In the genomic region with DNA sequence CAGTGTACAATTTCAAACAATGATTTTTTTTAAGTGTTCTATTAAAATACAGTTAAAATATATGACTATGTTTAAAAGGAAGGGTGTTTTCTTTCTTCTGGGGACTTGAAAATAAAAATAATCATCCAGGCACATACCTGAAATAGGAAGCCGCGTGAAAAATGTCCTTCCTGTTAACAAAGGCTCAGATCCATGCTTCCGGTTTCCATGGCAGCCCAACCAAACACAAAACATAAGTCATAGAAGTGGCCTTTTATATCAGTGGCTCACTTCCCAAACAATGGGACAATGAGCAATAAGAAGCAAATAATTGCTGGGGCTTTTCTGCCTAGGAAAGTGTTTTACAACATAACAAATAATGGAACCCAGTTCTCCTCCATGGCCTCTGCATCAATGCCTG, we compare ENCODE assay signal across 11 mouse cellular contexts.
DNase-seq lines count a peak whose midpoint lies in the region; ATAC-seq lines count a peak whose summit lies in the region.
"Had no signal": no experiment of that assay in that cellular context is flagged by ENCODE, and none has a peak within 500 bp of the region (broad histone marks: within the 10 kb centered on the region; RNA-seq: fewer than 3 reads in every experiment).

No protein-coding gene starts in this region.

- ATAC-seq in forebrain, embryonic 16.5 days: no peak
- ATAC-seq in neural tube, embryonic 11.5 days (ENCODE audit: insufficient read depth, low FRiP score, low TSS enrichment): no peak
- ATAC-seq in neural tube, embryonic 15.5 days (ENCODE audit: low FRiP score): no peak
- ATAC-seq: midbrain, embryonic 16.5 days had no signal

- H3K4me3 ChIP-seq in forebrain, embryonic 10.5 days: no peak overlapping the region
- H3K4me3 ChIP-seq in forebrain, embryonic 16.5 days (replicated peaks; ENCODE audit: low read length): no peak overlapping the region
- H3K4me3 ChIP-seq in neural tube, embryonic 11.5 days (ENCODE audit: low read depth, low read length): no peak overlapping the region
- H3K4me3 ChIP-seq in neural tube, embryonic 15.5 days (replicated peaks): no peak overlapping the region
- H3K4me3 ChIP-seq: limb, embryonic 15.5 days had no signal

- no peak overlapping the region for H3K4me2 ChIP-seq in forebrain, embryonic 16.5 days (ENCODE audit: low read length)
- H3K4me2 ChIP-seq in neural tube, embryonic 11.5 days (ENCODE audit: low read depth): no peak overlapping the region
- no peak overlapping the region for H3K4me2 ChIP-seq in neural tube, embryonic 15.5 days
- H3K4me2 ChIP-seq: limb, embryonic 15.5 days had no signal

- no peaks in the 10 kb centered on the region for H3K36me3 ChIP-seq in forebrain, embryonic 10.5 days (replicated peaks)
- no peaks in the 10 kb centered on the region for H3K36me3 ChIP-seq in forebrain, embryonic 16.5 days (ENCODE audit: control insufficient read depth, insufficient read depth)
- no peaks in the 10 kb centered on the region for H3K36me3 ChIP-seq in neural tube, embryonic 11.5 days (ENCODE audit: control insufficient read depth, insufficient read depth, low read length)
- H3K36me3 ChIP-seq in neural tube, embryonic 15.5 days: no peaks in the 10 kb centered on the region
- H3K36me3 ChIP-seq: limb, embryonic 15.5 days had no signal

- peak; percentile 18 for DNase-seq in forebrain, embryonic 10.5 days (ENCODE audit: extremely low spot score, low spot score)
- peak; percentile 20 for DNase-seq in neural tube, embryonic 11.5 days (ENCODE audit: low spot score)
- peak; percentile 53 to 74 for DNase-seq in kidney, adult 8-10 months
- peak; percentile 53 for DNase-seq in mesoderm, embryonic 11.5 days (ENCODE audit: low read depth, low spot score)
- no peak for DNase-seq in layer of hippocampus, adult 9-10 months (ENCODE audit: low spot score)
- no peak for DNase-seq in layer of hippocampus, postnatal 10 days (ENCODE audit: low spot score in 2 of 2)
- DNase-seq: layer of hippocampus, adult 9-11 months had no signal

- H3K9ac ChIP-seq in forebrain, embryonic 16.5 days (replicated peaks; ENCODE audit: low read depth, low read length): no peak overlapping the region
- H3K9ac ChIP-seq in neural tube, embryonic 11.5 days (ENCODE audit: low read length): no peak overlapping the region
- no peak overlapping the region for H3K9ac ChIP-seq in neural tube, embryonic 15.5 days (replicated peaks)
- H3K9ac ChIP-seq: limb, embryonic 15.5 days had no signal

- WGBS in forebrain, embryonic 10.5 days: 81% methylated on average over 3 of the region's 3 CpGs
- WGBS in forebrain, embryonic 16.5 days: 44% methylated on average over 3 of the region's 3 CpGs
- WGBS in neural tube, embryonic 11.5 days: 52% methylated on average over 3 of the region's 3 CpGs
- WGBS in neural tube, embryonic 15.5 days: 39% methylated on average over 3 of the region's 3 CpGs

- H3K27me3 ChIP-seq in forebrain, embryonic 10.5 days (ENCODE audit: poor library complexity, severe bottlenecking): no peaks in the 10 kb centered on the region
- H3K27me3 ChIP-seq in forebrain, embryonic 16.5 days (replicated peaks; ENCODE audit: control insufficient read depth, insufficient read depth, low read length): no peaks in the 10 kb centered on the region
- H3K27me3 ChIP-seq in neural tube, embryonic 11.5 days (ENCODE audit: control insufficient read depth, insufficient read depth, low read length): no peaks in the 10 kb centered on the region
- H3K27me3 ChIP-seq in neural tube, embryonic 15.5 days (replicated peaks): no peaks in the 10 kb centered on the region
- H3K27me3 ChIP-seq: limb, embryonic 15.5 days had no signal

- no peak overlapping the region for H3K27ac ChIP-seq in forebrain, embryonic 10.5 days
- no peak overlapping the region for H3K27ac ChIP-seq in forebrain, embryonic 16.5 days (ENCODE audit: low read length)
- H3K27ac ChIP-seq in neural tube, embryonic 11.5 days (ENCODE audit: low read depth, low read length): no peak overlapping the region
- H3K27ac ChIP-seq in neural tube, embryonic 15.5 days (replicated peaks): no peak overlapping the region
- H3K27ac ChIP-seq: limb, embryonic 15.5 days had no signal

- H3K9me3 ChIP-seq in forebrain, embryonic 10.5 days: no peaks in the 10 kb centered on the region
- no peaks in the 10 kb centered on the region for H3K9me3 ChIP-seq in forebrain, embryonic 16.5 days (ENCODE audit: control insufficient read depth, low read length)
- H3K9me3 ChIP-seq in neural tube, embryonic 11.5 days (ENCODE audit: control insufficient read depth, low read length): no peaks in the 10 kb centered on the region
- H3K9me3 ChIP-seq in neural tube, embryonic 15.5 days (replicated peaks): no peaks in the 10 kb centered on the region
- H3K9me3 ChIP-seq: limb, embryonic 15.5 days had no signal

- H3K4me1 ChIP-seq in forebrain, embryonic 10.5 days: peaks cover 7% of the 10 kb centered on the region
- 0 out of 2 replicates have a peak, but pooled peaks cover 2% of the 10 kb centered on the region for H3K4me1 ChIP-seq in forebrain, embryonic 16.5 days (replicated peaks; ENCODE audit: control insufficient read depth, insufficient read depth, low read length)
- H3K4me1 ChIP-seq in neural tube, embryonic 11.5 days (ENCODE audit: control insufficient read depth, insufficient read depth, low read length): no peaks in the 10 kb centered on the region
- no peaks in the 10 kb centered on the region for H3K4me1 ChIP-seq in neural tube, embryonic 15.5 days
- H3K4me1 ChIP-seq: limb, embryonic 15.5 days had no signal

Comparison
In these comparisons a context has a peak if more than half of its experiments do, and no peak if none do; other contexts are left out.
1. DNase-seq: peak in forebrain, embryonic 10.5 days (single experiment), neural tube, embryonic 11.5 days (single experiment), kidney, adult 8-10 months (2 of 2) and mesoderm, embryonic 11.5 days (single experiment); none in layer of hippocampus, adult 9-10 months (single experiment) and layer of hippocampus, postnatal 10 days (0 of 2).